Mouse (Mus musculus) heart, embryonic 14.5 days (tissue): ENCODE results near the gene Camkk1. TPM values are rescaled to one million over a fixed set of nuclear protein-coding genes. Genes with fewer than 3 reads are reported as not detected.

Source experiments
- ATAC-seq: fragments of 200-750 bp; cut with Nextera tagmentation; 2 replicates; pipeline ENCODE4 v1.8.0; 2017; ENCODE audit warnings: low read depth, moderate TSS enrichment; ENCODE audit not compliant: insufficient number of reproducible peaks, insufficient read depth, low FRiP score
- H3K27ac ChIP-seq, 2 experiments: fragments of 200-500 bp in 1 of 2; fragments of 300-500 bp in 1 of 2; sonication (generic) in 1 of 2; replicated peaks in 1 of 2; 2 replicates each; pipeline ENCODE4 v1.5.1; 2012 to 2014; ENCODE audit warnings: low read depth in 2 of 2, low read length in 2 of 2, control low read depth in 1 of 2, mild to moderate bottlenecking in 1 of 2, mixed read lengths in 1 of 2; ENCODE audit not compliant: control insufficient read depth in 1 of 2, insufficient read depth in 1 of 2
- H3K27me3 ChIP-seq: fragments of 300-500 bp; sonication (generic); 2 replicates; pipeline ENCODE4 v1.6.1; 2014; ENCODE audit warnings: mild to moderate bottlenecking, low read length, control low read depth; ENCODE audit not compliant: control insufficient read depth, insufficient read depth
- H3K36me3 ChIP-seq: fragments of 300-500 bp; sonication (generic); 2 replicates; pipeline ENCODE4 v1.6.1; 2014; ENCODE audit warnings: mild to moderate bottlenecking, control low read depth, low read length, mixed read lengths; ENCODE audit not compliant: control insufficient read depth, insufficient read depth
- H3K4me1 ChIP-seq, 2 experiments: fragments of 200-500 bp in 1 of 2; fragments of 300-500 bp in 1 of 2; sonication (generic) in 1 of 2; 2 replicates each; pipeline ENCODE4 v1.6.1; 2012 to 2014; ENCODE audit warnings: low read length in 2 of 2, control low read depth in 1 of 2, mixed read lengths in 1 of 2; ENCODE audit not compliant: control insufficient read depth in 2 of 2, insufficient read depth in 2 of 2
- H3K4me2 ChIP-seq: fragments of 300-500 bp; sonication (generic); 2 replicates; pipeline ENCODE4 v1.6.1; 2014; ENCODE audit warnings: mild to moderate bottlenecking, low read length
- H3K4me3 ChIP-seq, 2 experiments: fragments of 200-500 bp in 1 of 2; fragments of 300-500 bp in 1 of 2; sonication (generic) in 1 of 2; 2 replicates each; pipeline ENCODE4 v1.5.1; 2012 to 2014; ENCODE audit warnings: low read length in 2 of 2, mild to moderate bottlenecking in 2 of 2, control low read depth in 1 of 2, low read depth in 1 of 2, moderate library complexity in 1 of 2; ENCODE audit not compliant: control insufficient read depth in 1 of 2, insufficient read depth in 1 of 2
- H3K9ac ChIP-seq: fragments of 300-500 bp; sonication (generic); 2 replicates; pipeline ENCODE4 v1.6.1; 2014; ENCODE audit warnings: mild to moderate bottlenecking, low read length
- H3K9me3 ChIP-seq: fragments of 300-500 bp; sonication (generic); 2 replicates; pipeline ENCODE4 v1.6.1; 2016; ENCODE audit warnings: low read length, control low read depth; ENCODE audit not compliant: control insufficient read depth
- WGBS: fragments of 180-500 bp; shearing (Covaris S2); extraction: QIAGEN DNeasy Blood & Tissue Kit; methylation state at CpG from one replicate; pipeline ENCODE4 v1.1.7; 2014; 5-methylcytosine and 5-hydroxymethylcytosine counted together
- polyA plus RNA-seq: library from polyadenylated mRNA; unstranded; fragments of >200 nt; fragmentation: Nextera tagmentation; extraction: Ambion mirVana; gene quantifications from 2 replicates; pipeline ENCODE4 v1.2.1, GENCODE M21; 2014

Gene Camkk1
- polyA plus RNA-seq, 1 experiment from 2014 or later, result 1.2 TPM

- H3K4me3 ChIP-seq, result no peak overlapping the region
- no peak for ATAC-seq
- no peaks in the 10 kb centered on the region for H3K27me3 ChIP-seq
- peaks cover 15 to 16% of the 10 kb centered on the region in 2 experiments for H3K4me1 ChIP-seq
- no peak overlapping the region for H3K27ac ChIP-seq
- WGBS, result 55% methylated on average over 9 of the region's 9 CpGs
- H3K9me3 ChIP-seq, result no peaks in the 10 kb centered on the region
- H3K36me3 ChIP-seq, result no peaks in the 10 kb centered on the region
- H3K9ac ChIP-seq, result no peak overlapping the region
- no peak overlapping the region for H3K4me2 ChIP-seq
Measured at GRCm38 (mm10) chr11:73039102-73039799, 20.4 kb downstream of the Camkk1 start.

GRCm38 (mm10) chr11:73044229-73044755 is 25.5 kb downstream of the Camkk1 start:
- H3K4me1 ChIP-seq, result peaks cover 0 to 7% of the 10 kb centered on the region in 2 experiments; a peak in 3 of 4 replicates
- no peak overlapping the region for H3K9ac ChIP-seq
- H3K27ac ChIP-seq, result no peak overlapping the region
- H3K4me2 ChIP-seq, result no peak overlapping the region
- H3K36me3 ChIP-seq, result no peaks in the 10 kb centered on the region
- WGBS, result 36% methylated on average over 6 of the region's 6 CpGs
- H3K4me3 ChIP-seq, result no peak overlapping the region
- no peaks in the 10 kb centered on the region for H3K27me3 ChIP-seq
- no peak for ATAC-seq
- H3K9me3 ChIP-seq, result no peaks in the 10 kb centered on the region

- no peak for ATAC-seq
- Histone ChIP-seq H3K9ac (no peak overlapping the region), H3K27me3 (no peaks in the 10 kb centered on the region), H3K4me1 (peaks cover 0 to 12% of the 10 kb centered on the region in 2 experiments; a peak in 3 of 4 replicates), H3K4me3 (no peak overlapping the region), H3K4me2 (no peak overlapping the region), H3K27ac (no peak overlapping the region), H3K36me3 (peaks cover 2% of the 10 kb centered on the region), H3K9me3 (no peaks in the 10 kb centered on the region)
- 74% methylated on average over 4 of the region's 4 CpGs for whole genome bisulfite sequencing
Measured at GRCm38 (mm10) chr11:73044789-73045188, 26.0 kb downstream of the Camkk1 start.

GRCm38 (mm10) chr11:73047542-73047996 is 28.8 kb downstream of the Camkk1 start, which contains the start of gene Ncbp3:
Gene Ncbp3, plus strand, starts transcription at chr11:73047783.
- Histone ChIP-seq H3K4me2 (peak within 1 kb of the TSS; percentile 79), H3K4me1 (peaks cover 0 to 17% of the 10 kb centered on the region in 2 experiments; a peak in 3 of 4 replicates), H3K9me3 (no peaks in the 10 kb centered on the region), H3K9ac (peak within 1 kb of the TSS; percentile 93), H3K36me3 (peaks cover 25% of the 10 kb centered on the region), H3K27ac (peak within 1 kb of the TSS; percentile 87 to 90), H3K4me3 (peak within 1 kb of the TSS; percentile 88 to 96), H3K27me3 (no peaks in the 10 kb centered on the region)
- WGBS, result under 1% methylated on average over 39 of the region's 39 CpGs
- peak; percentile 90 for ATAC-seq

- Histone ChIP-seq H3K4me3 (peak overlapping the region; percentile 88 to 96), H3K27me3 (no peaks in the 10 kb centered on the region), H3K9me3 (no peaks in the 10 kb centered on the region), H3K36me3 (peaks cover 32% of the 10 kb centered on the region), H3K4me2 (peak overlapping the region; percentile 79), H3K4me1 (peaks cover 0 to 17% of the 10 kb centered on the region in 2 experiments; a peak in 3 of 4 replicates), H3K27ac (peak overlapping the region; percentile 87 to 90), H3K9ac (peak overlapping the region; percentile 93)
- under 1% methylated on average over 55 of the region's 55 CpGs for WGBS
- ATAC-seq, result peak; percentile 65
Measured at GRCm38 (mm10) chr11:73048030-73048876, 29.4 kb downstream of the Camkk1 start.

- Histone ChIP-seq H3K9me3 (no peaks in the 10 kb centered on the region), H3K4me1 (peaks cover 0 to 17% of the 10 kb centered on the region in 2 experiments; a peak in 3 of 4 replicates), H3K9ac (peak overlapping the region; percentile 93), H3K4me2 (peak overlapping the region; percentile 79), H3K36me3 (peaks cover 43% of the 10 kb centered on the region), H3K4me3 (peak overlapping the region; percentile 20 to 96; a peak in 3 of 4 replicates), H3K27me3 (no peaks in the 10 kb centered on the region), H3K27ac (peak overlapping the region in 1 of 2 experiments; percentile 87; a peak in 1 of 4 replicates)
- ATAC-seq, result no peak
- WGBS, result 8% methylated on average over 4 of the region's 4 CpGs
Measured at GRCm38 (mm10) chr11:73049335-73049734, 30.5 kb downstream of the Camkk1 start.

- Histone ChIP-seq H3K4me3 (no peak overlapping the region), H3K9ac (peak overlapping the region; percentile 38; the same call in 1 of the 2 replicates), H3K36me3 (peaks cover 78% of the 10 kb centered on the region), H3K4me2 (peak overlapping the region; percentile 37; the same call in 1 of the 2 replicates), H3K4me1 (peaks cover 0 to 22% of the 10 kb centered on the region in 2 experiments; a peak in 3 of 4 replicates), H3K9me3 (no peaks in the 10 kb centered on the region), H3K27me3 (no peaks in the 10 kb centered on the region), H3K27ac (0 out of 4 replicates have a peak overlapping the region, but pooled peaks of 1 of the 2 experiments have one; percentile 2)
- ATAC-seq, result no peak
- WGBS, result 47% methylated on average over 1 of the region's 1 CpGs
Measured at GRCm38 (mm10) chr11:73052795-73053194, 34.0 kb downstream of the Camkk1 start.
